Comparison of ENCODE assay signal across 24 mouse cellular contexts in genomic region chr14:114965941-114966340, GRCm38 (mm10).
"Had no signal": no experiment of that assay in that cellular context is flagged by ENCODE, and none has a peak within 500 bp of the region (broad histone marks: within the 10 kb centered on the region; RNA-seq: fewer than 3 reads in every experiment).

No protein-coding gene starts in this region.

- H3K36me3 ChIP-seq: heart, embryonic 10.5 days; heart, embryonic 12.5 days; hindbrain, embryonic 10.5 days; hindbrain, embryonic 12.5 days; intestine, embryonic 15.5 days; limb, embryonic 13.5 days had no signal

- H3K27ac ChIP-seq: gastrocnemius, adult 2 months; heart, embryonic 10.5 days; hindbrain, embryonic 10.5 days; hindbrain, embryonic 12.5 days; hindbrain, embryonic 14.5 days; intestine, embryonic 15.5 days; layer of hippocampus, adult 2 months; left cerebral cortex, adult 2 months; limb, embryonic 13.5 days had no signal

- H3K9me3 ChIP-seq: heart, embryonic 10.5 days; heart, embryonic 12.5 days; hindbrain, embryonic 10.5 days; hindbrain, embryonic 12.5 days; intestine, embryonic 15.5 days; limb, embryonic 13.5 days had no signal

- H3K4me3 ChIP-seq: gastrocnemius, adult 2 months; heart, embryonic 10.5 days; heart, embryonic 12.5 days; hindbrain, embryonic 10.5 days; hindbrain, embryonic 12.5 days; intestine, embryonic 15.5 days; layer of hippocampus, adult 2 months; left cerebral cortex, adult 2 months; limb, embryonic 13.5 days had no signal

- DNase-seq: gastrocnemius, adult 2 months; gastrocnemius, postnatal 10 days; gastrocnemius, postnatal 25 days; heart, adult 18-20 months; heart, postnatal 10 days; heart, postnatal 4 days; kidney, adult 18-20 months; kidney, adult 8-10 months; kidney, postnatal 10 days; kidney, postnatal 25 days; kidney, postnatal 4 days; left cerebral cortex, postnatal 4 days had no signal

- H3K9ac ChIP-seq: heart, embryonic 12.5 days; hindbrain, embryonic 12.5 days; hindbrain, embryonic 14.5 days; intestine, embryonic 15.5 days; limb, embryonic 13.5 days had no signal

- H3K27me3 ChIP-seq: heart, embryonic 12.5 days; hindbrain, embryonic 12.5 days; intestine, embryonic 15.5 days; limb, embryonic 13.5 days had no signal

- H3K4me2 ChIP-seq: heart, embryonic 12.5 days; hindbrain, embryonic 12.5 days; hindbrain, embryonic 14.5 days; intestine, embryonic 15.5 days; limb, embryonic 13.5 days had no signal

- H3K4me1 ChIP-seq: hindbrain, embryonic 10.5 days; intestine, embryonic 15.5 days; limb, embryonic 13.5 days had no signal

- ATAC-seq: hindbrain, embryonic 16.5 days; inflammation-experienced regulatory T-cells, adult 6 months; intestine, embryonic 15.5 days; intestine, postnatal 0 days had no signal
